Mouse (Mus musculus): ENCODE measurements around the gene Bola2. TPM values are rescaled to one million over a fixed set of nuclear protein-coding genes. Genes with fewer than 3 reads are reported as not detected.
"Not testable (repeated sequence)": the region's sequence is repeated elsewhere in the genome, so short reads cannot be mapped to it uniquely, and the experiment has no call there.

Gene Bola2
- polyA plus RNA-seq, 1 experiment from 2014 or later = 208 TPM

DNA sequence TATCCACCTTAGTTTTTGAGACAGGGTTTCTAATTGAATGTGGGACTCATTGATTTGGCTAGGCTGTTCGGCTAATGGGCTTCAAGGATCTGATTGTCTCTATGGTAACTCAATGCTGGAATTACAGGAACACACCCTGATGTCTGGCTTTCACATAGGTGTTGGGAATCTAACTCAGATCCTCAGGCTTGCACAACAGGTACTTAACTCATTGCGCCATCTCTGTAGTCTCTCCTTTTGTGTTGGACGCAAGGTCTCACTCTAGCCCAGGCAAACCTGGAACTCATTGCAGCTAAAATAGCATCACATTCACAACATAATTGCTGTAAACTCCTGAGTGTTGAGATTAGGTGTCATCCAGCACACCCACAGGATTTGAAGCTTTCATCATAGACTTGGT lies 25.0 kb upstream of the Bola2 start:
- H3K4me3 ChIP-seq = no peak overlapping the region
- peaks cover 81% of the 10 kb centered on the region for H3K36me3 ChIP-seq
- 97% methylated on average over 3 of the region's 3 CpGs for WGBS
- H3K27ac ChIP-seq = no peak overlapping the region
- H3K4me1 ChIP-seq (replicated peaks) = no peaks in the 10 kb centered on the region
- DNase-seq (ENCODE audit: low spot score) = no peak
- no peaks in the 10 kb centered on the region for H3K9me3 ChIP-seq
- no peaks in the 10 kb centered on the region for H3K27me3 ChIP-seq (ENCODE audit: insufficient read depth, poor library complexity, severe bottlenecking)

DNA sequence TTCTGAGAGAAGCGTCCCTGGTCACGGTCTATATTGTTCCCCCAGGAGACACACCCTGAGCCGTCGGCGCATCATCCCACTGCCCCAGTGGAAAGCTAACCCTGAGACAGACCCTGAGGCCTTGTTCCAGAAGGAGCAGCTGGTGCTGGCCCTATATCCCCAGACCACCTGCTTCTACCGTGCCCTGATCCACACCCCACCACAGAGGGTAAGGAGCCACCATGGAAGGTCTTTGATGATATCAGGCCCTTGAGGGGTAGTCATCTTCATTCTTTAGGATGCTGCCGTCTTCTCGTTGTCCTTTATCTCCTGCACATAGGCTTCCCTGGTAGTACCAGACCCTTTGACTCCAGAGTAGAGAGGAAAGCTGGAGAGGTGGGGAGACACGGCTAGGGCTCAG lies 23.1 kb upstream of the Bola2 start:
- no peaks in the 10 kb centered on the region for H3K27me3 ChIP-seq (ENCODE audit: insufficient read depth, poor library complexity, severe bottlenecking)
- no peaks in the 10 kb centered on the region for H3K9me3 ChIP-seq
- 96% methylated on average over 9 of the region's 9 CpGs for WGBS
- H3K4me3 ChIP-seq = no peak overlapping the region
- 0 out of 2 replicates have a peak overlapping the region, but pooled peaks have one; percentile 5 for H3K27ac ChIP-seq
- H3K4me1 ChIP-seq (replicated peaks) = no peaks in the 10 kb centered on the region
- H3K36me3 ChIP-seq = peaks cover 73% of the 10 kb centered on the region
- DNase-seq (ENCODE audit: low spot score) = no peak

DNA sequence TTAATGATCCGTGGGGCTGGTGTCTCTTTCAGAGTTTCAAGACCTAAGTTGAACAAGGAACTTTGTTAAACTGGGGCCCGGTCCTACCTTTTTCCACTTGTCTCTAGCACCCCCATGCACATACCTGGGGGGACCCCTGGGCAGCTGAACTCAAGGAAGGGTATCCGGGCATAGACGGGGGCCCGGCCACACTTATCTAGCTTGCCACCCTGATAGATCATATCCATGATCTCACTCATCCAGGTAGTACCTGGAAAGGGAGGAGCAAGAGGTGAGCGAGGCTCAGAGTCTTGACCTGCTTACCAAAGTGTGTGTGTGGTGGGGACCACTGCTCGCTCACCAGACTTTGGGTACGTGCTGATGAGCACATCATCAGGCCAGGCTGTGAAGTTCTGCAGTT lies 20.1 kb upstream of the Bola2 start:
- 96% methylated on average over 8 of the region's 8 CpGs for WGBS
- Histone ChIP-seq H3K4me1 (replicated peaks) (no peaks in the 10 kb centered on the region), H3K27ac (no peak overlapping the region), H3K4me3 (no peak overlapping the region), H3K9me3 (no peaks in the 10 kb centered on the region), H3K27me3 (ENCODE audit: insufficient read depth, poor library complexity, severe bottlenecking) (no peaks in the 10 kb centered on the region), H3K36me3 (peaks cover 70% of the 10 kb centered on the region)
- no peak for DNase-seq (ENCODE audit: low spot score)

DNA sequence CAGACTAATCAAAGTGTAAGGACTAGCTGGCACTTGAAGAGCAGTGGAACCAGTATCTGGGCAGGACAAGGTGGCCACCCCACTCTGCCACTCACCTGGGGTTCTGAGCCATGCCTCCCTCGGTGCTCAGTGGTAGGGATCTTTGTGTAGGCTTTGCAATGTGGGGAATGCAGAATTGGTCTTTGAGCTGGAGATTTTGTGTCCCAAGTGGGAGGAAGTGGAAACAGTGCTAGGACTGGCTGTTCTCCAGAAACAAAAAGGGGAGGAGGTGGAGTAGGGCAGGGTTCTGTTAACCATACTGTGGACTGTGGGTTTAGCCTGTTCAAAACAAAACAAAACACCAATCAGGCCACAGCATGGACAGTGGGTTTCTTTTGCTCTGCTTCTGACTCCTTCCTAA lies 19.0 kb upstream of the Bola2 start, which contains the start of gene Sult1a1:
Gene Sult1a1, minus strand, starts transcription at position 226 of the 400 bp plus-strand sequence.
- Histone ChIP-seq H3K27ac (no peak within 1 kb of the TSS), H3K9me3 (no peaks in the 10 kb centered on the region), H3K4me1 (replicated peaks) (no peaks in the 10 kb centered on the region), H3K36me3 (peaks cover 62% of the 10 kb centered on the region), H3K4me3 (no peak within 1 kb of the TSS), H3K27me3 (ENCODE audit: insufficient read depth, poor library complexity, severe bottlenecking) (no peaks in the 10 kb centered on the region)
- 85% methylated on average over 1 of the region's 1 CpGs for WGBS
- DNase-seq (ENCODE audit: low spot score) = no peak

DNA sequence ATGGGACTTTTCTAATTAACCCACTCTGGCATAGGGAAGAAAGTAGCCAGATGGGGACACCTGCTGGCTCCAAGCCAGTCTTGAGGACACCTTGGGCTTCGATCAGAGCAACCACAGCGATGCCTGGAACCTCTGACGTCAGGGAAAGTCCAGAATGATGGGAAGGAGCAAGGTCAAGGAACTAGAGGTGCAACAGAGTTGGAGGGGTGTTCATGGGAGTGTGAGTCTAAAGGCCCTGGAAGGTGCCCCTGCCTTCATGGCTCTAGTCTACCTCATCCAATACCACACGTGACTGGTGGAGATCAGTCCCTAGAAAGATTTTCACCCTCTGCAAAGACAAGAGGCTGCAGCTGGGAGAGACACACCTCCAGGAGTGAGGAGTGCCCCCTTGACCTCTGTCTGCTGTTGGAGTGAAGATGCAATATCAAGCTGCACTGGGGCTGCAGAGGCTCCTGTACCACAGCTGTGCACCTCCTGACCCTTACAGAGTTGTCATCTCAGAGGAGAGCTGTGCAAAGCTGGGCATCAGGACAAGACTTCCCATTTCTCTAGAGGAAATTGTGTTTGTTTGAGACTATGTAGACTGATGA lies 18.5 kb upstream of the Bola2 start:
- Histone ChIP-seq H3K27me3 (ENCODE audit: insufficient read depth, poor library complexity, severe bottlenecking) (no peaks in the 10 kb centered on the region), H3K36me3 (peaks cover 57% of the 10 kb centered on the region), H3K4me1 (replicated peaks) (no peaks in the 10 kb centered on the region), H3K9me3 (no peaks in the 10 kb centered on the region), H3K27ac (no peak overlapping the region), H3K4me3 (no peak overlapping the region)
- no peak for DNase-seq (ENCODE audit: low spot score)
- 83% methylated on average over 4 of the region's 4 CpGs for WGBS

DNA sequence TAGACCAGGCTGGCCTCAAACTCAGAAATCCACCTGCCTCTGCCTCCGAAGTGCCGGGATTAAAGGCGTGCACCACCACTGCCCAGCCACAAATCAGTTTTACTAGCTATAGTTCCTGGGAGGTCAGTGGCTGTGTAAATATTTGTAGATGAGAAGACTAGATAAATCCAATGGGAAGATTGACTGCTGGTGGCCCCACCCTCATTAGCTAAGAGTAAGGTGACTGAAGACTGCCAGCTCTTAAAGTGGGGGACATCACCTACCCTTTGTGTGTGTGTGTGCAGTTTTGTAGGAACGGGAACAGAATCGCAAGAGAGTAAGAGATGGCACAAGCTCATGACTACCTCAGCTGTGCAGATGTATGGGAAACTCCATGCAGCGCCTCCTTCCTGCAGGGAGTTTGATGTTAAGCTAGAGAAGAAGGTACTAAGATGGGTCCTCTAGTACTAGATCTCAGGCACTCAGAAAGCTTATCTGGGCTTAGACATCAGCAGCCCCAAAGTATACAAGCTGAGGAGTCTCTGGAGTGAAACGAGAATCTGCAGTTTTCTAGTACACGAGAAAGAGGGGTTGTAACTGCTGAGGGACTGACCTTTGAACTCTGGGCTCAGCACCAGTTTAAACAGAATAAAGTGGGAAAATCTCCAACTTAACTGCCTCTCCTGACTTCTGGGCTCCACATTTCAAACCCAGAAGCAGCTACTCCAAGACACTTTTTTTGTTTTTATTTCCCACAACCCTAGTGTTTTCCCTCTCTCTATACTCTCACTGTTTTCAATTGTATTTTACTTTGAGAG lies 16.5 kb upstream of the Bola2 start:
- WGBS = 88% methylated on average over 8 of the region's 8 CpGs

DNA sequence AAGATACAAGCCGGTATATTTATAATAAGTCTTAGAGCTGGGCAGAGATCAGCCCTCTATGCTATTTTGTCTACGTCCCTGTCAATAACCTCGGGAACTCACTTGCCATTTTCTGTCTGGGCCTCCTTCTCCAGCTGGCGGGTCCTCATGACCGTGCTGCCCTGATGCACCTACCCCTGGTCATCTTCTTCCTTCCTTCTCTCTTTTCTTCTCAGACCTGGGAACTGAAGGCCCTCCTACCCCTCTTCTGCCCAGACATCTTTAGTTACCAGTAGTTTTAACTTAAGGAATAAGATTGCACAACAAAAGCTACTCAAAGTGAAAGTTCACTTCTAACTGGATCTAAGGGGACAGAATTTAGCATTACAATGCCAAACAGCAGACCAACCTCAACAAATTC lies 15.5 kb upstream of the Bola2 start:
- whole genome bisulfite sequencing = 92% methylated on average over 5 of the region's 5 CpGs

More for the DNA sequence above, 16.5 kb upstream of the Bola2 start:
- no peaks in the 10 kb centered on the region for H3K4me1 ChIP-seq (replicated peaks)
- H3K4me3 ChIP-seq = no peak overlapping the region
- DNase-seq (ENCODE audit: low spot score) = no peak
- no peak overlapping the region for H3K27ac ChIP-seq
- H3K9me3 ChIP-seq = no peaks in the 10 kb centered on the region
- H3K27me3 ChIP-seq (ENCODE audit: insufficient read depth, poor library complexity, severe bottlenecking) = no peaks in the 10 kb centered on the region
- peaks cover 39% of the 10 kb centered on the region for H3K36me3 ChIP-seq

DNA sequence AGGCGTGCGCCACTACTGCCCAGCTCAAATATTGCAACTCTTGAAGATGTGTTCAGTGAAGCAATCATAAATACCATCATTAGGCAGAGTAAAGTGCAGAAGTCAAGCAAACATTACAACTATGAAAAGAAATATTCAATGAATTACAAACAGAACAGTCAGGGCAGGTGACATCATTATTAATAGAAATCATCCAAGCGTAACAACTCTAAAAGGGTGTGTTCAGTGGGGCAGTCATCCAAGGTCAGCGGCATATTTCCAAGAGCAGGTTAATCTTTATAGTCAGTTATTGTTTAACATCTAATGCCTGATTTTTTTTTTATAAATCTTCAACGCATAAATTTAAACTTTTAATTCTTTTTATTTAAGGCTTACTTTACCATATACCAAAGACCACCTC lies 14.0 kb upstream of the Bola2 start:
- Histone ChIP-seq H3K27ac (no peak overlapping the region), H3K4me3 (no peak overlapping the region)
- WGBS = 97% methylated on average over 5 of the region's 5 CpGs

More for the DNA sequence above, 15.5 kb upstream of the Bola2 start:
- no peak overlapping the region for H3K4me3 ChIP-seq
- no peak for DNase-seq (ENCODE audit: low spot score)
- H3K36me3 ChIP-seq = peaks cover 29% of the 10 kb centered on the region
- no peaks in the 10 kb centered on the region for H3K9me3 ChIP-seq
- no peak overlapping the region for H3K27ac ChIP-seq
- no peaks in the 10 kb centered on the region for H3K4me1 ChIP-seq (replicated peaks)
- no peaks in the 10 kb centered on the region for H3K27me3 ChIP-seq (ENCODE audit: insufficient read depth, poor library complexity, severe bottlenecking)

DNA sequence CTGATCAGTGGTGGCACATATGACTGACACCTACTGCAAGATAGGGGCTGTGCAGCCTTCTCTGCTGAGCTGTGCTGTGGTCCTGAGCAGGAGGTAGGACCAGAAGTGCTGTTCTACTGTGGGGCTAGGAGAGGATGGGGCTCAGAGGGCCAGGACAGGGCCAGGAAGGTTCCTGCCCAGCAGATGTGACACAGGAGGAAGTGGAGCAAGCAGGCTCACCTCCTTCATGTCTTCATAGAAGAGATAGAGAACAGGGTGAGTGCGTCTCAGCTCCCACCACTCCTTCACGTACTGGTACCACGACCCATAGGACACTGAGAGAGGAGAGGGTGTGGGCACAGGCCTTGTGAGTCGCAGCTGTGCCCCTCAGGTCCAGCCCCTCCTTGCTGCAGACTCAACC lies 7.0 kb upstream of the Bola2 start:
- not testable (repeated sequence) for H3K27me3 ChIP-seq (ENCODE audit: insufficient read depth, poor library complexity, severe bottlenecking); H3K4me1 ChIP-seq (replicated peaks); DNase-seq (ENCODE audit: low spot score); H3K9me3 ChIP-seq; H3K4me3 ChIP-seq; H3K27ac ChIP-seq
- peaks cover 35% of the 10 kb centered on the region for H3K36me3 ChIP-seq
- 70% methylated on average over 4 of the region's 4 CpGs for WGBS

More for the DNA sequence above, 14.0 kb upstream of the Bola2 start:
- DNase-seq (ENCODE audit: low spot score) = no peak
- Histone ChIP-seq H3K27me3 (ENCODE audit: insufficient read depth, poor library complexity, severe bottlenecking) (no peaks in the 10 kb centered on the region), H3K9me3 (no peaks in the 10 kb centered on the region), H3K4me1 (replicated peaks) (no peaks in the 10 kb centered on the region), H3K36me3 (peaks cover 21% of the 10 kb centered on the region; the same call in 1 of the 2 replicates)

DNA sequence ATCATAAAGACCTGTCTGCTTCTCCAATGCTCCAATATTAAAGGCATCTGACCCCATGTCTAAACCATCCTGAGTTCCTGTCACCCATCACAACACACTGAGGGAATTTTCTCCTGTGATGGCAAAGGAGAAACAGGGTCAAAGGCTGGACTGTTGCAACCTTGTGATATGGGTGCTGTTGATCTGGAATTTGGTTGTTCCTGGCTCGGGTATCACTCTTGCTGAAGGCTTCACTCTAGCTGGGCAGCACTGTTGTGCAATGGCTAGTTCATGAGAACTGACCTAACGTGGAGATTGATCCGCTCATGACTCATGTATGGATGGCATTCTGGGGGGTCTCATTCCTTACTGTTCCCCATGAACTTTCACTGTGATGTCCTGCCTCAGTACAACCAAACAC lies 6.2 kb upstream of the Bola2 start:
- H3K9me3 ChIP-seq = no peaks in the 10 kb centered on the region

DNA sequence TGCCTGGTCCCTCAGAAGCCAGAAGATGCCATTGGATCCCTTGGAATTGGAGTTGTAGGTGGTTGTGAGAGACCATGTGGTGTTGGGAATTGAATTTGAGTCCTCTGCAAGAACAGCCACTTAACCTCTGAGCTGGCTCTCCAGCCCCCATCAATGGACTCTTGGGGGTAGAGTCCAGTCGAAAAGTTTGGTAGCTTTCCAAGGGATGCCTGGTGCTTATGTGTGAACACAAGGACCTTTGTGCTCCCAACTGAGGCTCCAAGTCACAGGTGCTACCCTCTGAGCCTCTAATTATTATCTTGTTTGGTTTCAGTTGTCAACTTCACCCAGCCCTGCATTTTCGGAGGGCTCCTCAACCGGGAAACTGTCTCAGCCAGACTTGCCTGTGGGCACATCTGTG lies 4.5 kb upstream of the Bola2 start:
- Histone ChIP-seq H3K27ac (no peak overlapping the region), H3K9me3 (no peaks in the 10 kb centered on the region), H3K4me1 (replicated peaks) (peaks cover 15% of the 10 kb centered on the region), H3K4me3 (no peak overlapping the region), H3K36me3 (peaks cover 35% of the 10 kb centered on the region), H3K27me3 (ENCODE audit: insufficient read depth, poor library complexity, severe bottlenecking) (no peaks in the 10 kb centered on the region)
- no peak for DNase-seq (ENCODE audit: low spot score)
- WGBS = 88% methylated on average over 3 of the region's 3 CpGs

More for the DNA sequence above, 6.2 kb upstream of the Bola2 start:
- no peak overlapping the region for H3K4me3 ChIP-seq
- H3K27ac ChIP-seq = no peak overlapping the region
- H3K4me1 ChIP-seq (replicated peaks) = peaks cover 7% of the 10 kb centered on the region; the same call in 1 of the 2 replicates
- peaks cover 35% of the 10 kb centered on the region for H3K36me3 ChIP-seq
- no peak for DNase-seq (ENCODE audit: low spot score)
- no peaks in the 10 kb centered on the region for H3K27me3 ChIP-seq (ENCODE audit: insufficient read depth, poor library complexity, severe bottlenecking)
- WGBS = 91% methylated on average over 3 of the region's 3 CpGs

DNA sequence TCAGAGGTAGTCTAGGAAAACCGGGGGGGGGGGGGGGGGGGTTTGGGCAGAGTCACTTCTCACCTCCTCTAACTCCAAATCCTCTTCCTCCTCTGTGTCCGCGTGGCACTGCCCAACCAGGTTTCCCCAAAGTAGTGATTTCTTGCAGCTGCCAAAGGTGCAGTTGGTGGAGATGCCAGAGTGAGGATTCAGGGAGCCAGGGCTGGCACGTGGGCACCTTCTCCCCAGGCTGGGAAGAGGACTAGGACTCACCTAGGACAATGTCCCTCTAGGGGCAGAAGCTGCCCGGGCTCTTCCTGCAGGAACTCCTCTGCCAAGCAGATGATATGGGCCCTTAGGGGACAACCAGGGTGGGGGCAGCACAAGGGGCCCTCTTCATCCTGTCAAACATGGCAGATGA lies 3.5 kb upstream of the Bola2 start:
- H3K36me3 ChIP-seq = peaks cover 35% of the 10 kb centered on the region
- H3K4me3 ChIP-seq = no peak overlapping the region
- H3K27me3 ChIP-seq (ENCODE audit: insufficient read depth, poor library complexity, severe bottlenecking) = no peaks in the 10 kb centered on the region
- H3K27ac ChIP-seq = no peak overlapping the region
- no peaks in the 10 kb centered on the region for H3K9me3 ChIP-seq
- peaks cover 21% of the 10 kb centered on the region for H3K4me1 ChIP-seq (replicated peaks)
- WGBS = 76% methylated on average over 5 of the region's 5 CpGs
- no peak for DNase-seq (ENCODE audit: low spot score)

DNA sequence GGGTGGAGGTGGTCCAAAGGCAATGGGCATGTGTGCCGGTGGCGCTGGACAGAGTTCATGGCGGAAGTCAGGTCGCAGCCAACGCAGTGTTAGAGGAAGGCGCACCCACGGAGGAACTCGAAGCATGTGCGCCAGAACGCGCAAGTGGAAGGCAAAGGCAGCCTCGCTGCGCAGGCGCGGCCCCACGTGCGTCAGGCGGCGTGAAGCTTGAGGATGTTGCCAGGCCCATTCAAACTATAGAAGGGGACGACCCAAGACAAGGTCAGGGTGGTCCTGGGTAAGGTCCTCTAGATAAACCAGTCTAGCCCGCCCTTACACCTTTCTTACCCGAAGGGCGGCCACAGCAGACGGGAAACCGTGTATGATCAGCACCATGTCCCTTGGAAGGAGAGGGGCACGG lies 2.8 kb upstream of the Bola2 start:
- H3K27ac ChIP-seq = no peak overlapping the region
- H3K36me3 ChIP-seq = peaks cover 41% of the 10 kb centered on the region
- no peaks in the 10 kb centered on the region for H3K9me3 ChIP-seq
- H3K4me1 ChIP-seq (replicated peaks) = peaks cover 29% of the 10 kb centered on the region
- no peaks in the 10 kb centered on the region for H3K27me3 ChIP-seq (ENCODE audit: insufficient read depth, poor library complexity, severe bottlenecking)
- H3K4me3 ChIP-seq = no peak overlapping the region
- DNase-seq (ENCODE audit: low spot score) = no peak
- 93% methylated on average over 26 of the region's 26 CpGs for WGBS

All from hindbrain, embryonic 10.5 days (tissue).